Mouse (Mus musculus) small intestine, adult 2 months (tissue): Measurements from ENCODE around the gene Fmod. TPM values are rescaled to one million over a fixed set of nuclear protein-coding genes. Genes with fewer than 3 reads are reported as not detected.
A peak's percentile ranks its signal among the peaks of the same experiment; 100 is the strongest.

ENCODE experiments used
- H3K27ac ChIP-seq: fragments of 200-500 bp; 2 replicates; pipeline ENCODE4 v1.5.1; 2012; ENCODE audit warnings: low read depth, low read length, control low read depth, inconsistent platforms; ENCODE audit not compliant: insufficient read depth
- H3K27me3 ChIP-seq: fragments of 200-500 bp; 2 replicates; pipeline ENCODE4 v1.6.1; 2012; ENCODE audit warnings: mild to moderate bottlenecking, moderate library complexity, low read length, inconsistent platforms; ENCODE audit not compliant: control insufficient read depth, insufficient read depth
- H3K36me3 ChIP-seq: fragments of 200-500 bp; 2 replicates; pipeline ENCODE4 v1.6.1; 2012; ENCODE audit warnings: mild to moderate bottlenecking, low read length, control low read depth, inconsistent platforms; ENCODE audit not compliant: control insufficient read depth, insufficient read depth
- H3K4me1 ChIP-seq: fragments of 200-500 bp; 2 replicates; pipeline ENCODE4 v1.6.1; 2012; ENCODE audit warnings: low read length, inconsistent platforms, mixed read lengths; ENCODE audit not compliant: control insufficient read depth, insufficient read depth, insufficient read length
- H3K4me3 ChIP-seq: fragments of 200-500 bp; 2 replicates; pipeline ENCODE4 v1.5.1; 2012; ENCODE audit warnings: low read depth, mild to moderate bottlenecking, control low read depth, inconsistent platforms, low read length, moderate library complexity
- CTCF ChIP-seq: fragments of 200-500 bp; IDR thresholded peaks from 2 replicates; pipeline ENCODE4 v1.5.1; 2012; ENCODE audit warnings: low read depth, mild to moderate bottlenecking, control low read depth, inconsistent platforms, low read length, moderate library complexity, mixed read lengths; ENCODE audit not compliant: insufficient replicate concordance, insufficient read length; ENCODE audit errors: extremely low read depth
- POLR2A ChIP-seq: fragments of 200-500 bp; IDR thresholded peaks from 2 replicates; pipeline ENCODE4 v1.6.1; 2012; ENCODE audit warnings: low read depth, mild to moderate bottlenecking, control low read depth, inconsistent platforms, low read length, moderate library complexity
- WGBS: fragments of 180-500 bp; shearing (Covaris S2); methylation state at CpG from one replicate; pipeline ENCODE4 v1.1.7; 2018; 5-methylcytosine and 5-hydroxymethylcytosine counted together
- polyA plus RNA-seq: library from polyadenylated mRNA; depleted of rRNA; stranded (reverse); fragments of >200 nt; gene quantifications from 2 replicates; pipeline ENCODE4 v1.2.3, GENCODE M21; 2012

Fmod gene
- polyA plus RNA-seq, 1 experiment = 0.48 TPM

DNA sequence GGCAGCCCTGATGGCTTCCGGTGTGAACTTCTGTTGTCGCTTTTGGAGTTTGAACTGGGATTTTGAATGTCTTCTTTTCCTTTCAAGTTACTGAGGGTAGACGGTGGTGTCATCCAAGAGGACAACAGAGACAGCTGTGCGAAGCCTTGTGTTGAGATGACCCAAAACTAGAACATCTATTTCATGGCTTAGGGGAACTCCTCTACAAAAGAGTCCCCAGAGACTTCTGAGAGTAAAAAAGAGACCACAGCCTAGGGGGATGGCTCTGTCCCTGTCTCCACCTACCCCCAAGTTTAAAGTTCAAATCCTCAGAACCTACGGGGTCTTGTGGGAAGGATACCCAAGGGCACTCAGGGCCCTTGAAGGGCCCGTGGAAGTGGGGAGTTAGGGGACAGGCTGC lies 7.8 kb downstream of the Fmod start:
- TF ChIP-seq POLR2A = no peak
- no peak for TF ChIP-seq CTCF
- 91% methylated on average over 6 of the region's 6 CpGs for WGBS
- H3K4me3 ChIP-seq = no peak overlapping the region

GRCm38 (mm10) chr1:134045971-134046370 lies 8.9 kb downstream of the Fmod start:
- Histone ChIP-seq H3K27me3 (no peaks in the 10 kb centered on the region), H3K27ac (no peak overlapping the region), H3K36me3 (no peaks in the 10 kb centered on the region), H3K4me3 (no peak overlapping the region), H3K4me1 (no peaks in the 10 kb centered on the region)
- WGBS = 9% methylated on average over 9 of the region's 9 CpGs
- TF ChIP-seq POLR2A (no peak), CTCF (peak; percentile 83; the same call in 1 of the 2 replicates)

More for the DNA sequence above, 7.8 kb downstream of the Fmod start:
- no peaks in the 10 kb centered on the region for H3K4me1 ChIP-seq
- no peaks in the 10 kb centered on the region for H3K27me3 ChIP-seq
- H3K27ac ChIP-seq = no peak overlapping the region
- H3K36me3 ChIP-seq = no peaks in the 10 kb centered on the region

GRCm38 (mm10) chr1:134046387-134046786 lies 9.3 kb downstream of the Fmod start:
- Histone ChIP-seq H3K4me3 (no peak overlapping the region), H3K27me3 (no peaks in the 10 kb centered on the region), H3K27ac (no peak overlapping the region), H3K4me1 (no peaks in the 10 kb centered on the region), H3K36me3 (no peaks in the 10 kb centered on the region)
- WGBS = 29% methylated on average over 23 of the region's 23 CpGs
- no peak for TF ChIP-seq POLR2A
- TF ChIP-seq CTCF = no peak

GRCm38 (mm10) chr1:134047431-134047830 lies 10.4 kb downstream of the Fmod start:
- no peaks in the 10 kb centered on the region for H3K36me3 ChIP-seq
- no peaks in the 10 kb centered on the region for H3K4me1 ChIP-seq
- H3K4me3 ChIP-seq = no peak overlapping the region
- no peak for TF ChIP-seq POLR2A
- TF ChIP-seq CTCF = no peak
- H3K27ac ChIP-seq = no peak overlapping the region
- 87% methylated on average over 6 of the region's 6 CpGs for WGBS
- H3K27me3 ChIP-seq = no peaks in the 10 kb centered on the region

DNA sequence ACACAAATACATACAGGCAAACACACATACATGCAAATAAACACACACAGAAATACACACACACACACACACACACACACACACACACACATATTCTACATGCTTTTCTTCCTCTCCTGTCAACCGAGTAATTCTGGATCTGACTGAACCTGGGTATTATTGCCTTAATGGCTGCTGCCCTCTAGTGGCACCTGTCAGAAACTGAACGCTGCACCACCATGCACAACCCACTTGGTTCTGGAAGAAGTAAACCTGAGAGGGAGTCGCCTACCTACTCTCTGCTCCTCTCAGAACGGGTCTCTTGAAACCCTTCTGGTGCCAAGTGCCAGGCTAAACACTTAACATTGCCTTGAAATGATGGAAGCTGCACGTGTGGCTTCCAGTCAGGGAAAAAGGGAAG lies 11.7 kb downstream of the Fmod start:
- no peaks in the 10 kb centered on the region for H3K27me3 ChIP-seq
- peaks cover 4% of the 10 kb centered on the region; the same call in 1 of the 2 replicates for H3K4me1 ChIP-seq
- no peaks in the 10 kb centered on the region for H3K36me3 ChIP-seq
- WGBS = 3% methylated on average over 5 of the region's 5 CpGs
- no peak for TF ChIP-seq POLR2A
- peak; percentile 76; the same call in 1 of the 2 replicates for TF ChIP-seq CTCF
- no peak overlapping the region for H3K27ac ChIP-seq
- H3K4me3 ChIP-seq = no peak overlapping the region

GRCm38 (mm10) chr1:134049542-134049941 lies 12.5 kb downstream of the Fmod start:
- Histone ChIP-seq H3K4me1 (peaks cover 8% of the 10 kb centered on the region; the same call in 1 of the 2 replicates), H3K27ac (no peak overlapping the region), H3K36me3 (no peaks in the 10 kb centered on the region), H3K4me3 (no peak overlapping the region), H3K27me3 (no peaks in the 10 kb centered on the region)
- TF ChIP-seq CTCF = no peak
- no peak for TF ChIP-seq POLR2A
- 67% methylated on average over 6 of the region's 6 CpGs for WGBS

GRCm38 (mm10) chr1:134053207-134053606 lies 16.2 kb downstream of the Fmod start:
- TF ChIP-seq POLR2A = no peak
- TF ChIP-seq CTCF = peak; percentile 89; the same call in 1 of the 2 replicates
- WGBS = 4% methylated on average over 6 of the region's 6 CpGs
- H3K27ac ChIP-seq = no peak overlapping the region
- H3K36me3 ChIP-seq = no peaks in the 10 kb centered on the region
- peaks cover 36% of the 10 kb centered on the region for H3K4me1 ChIP-seq
- H3K27me3 ChIP-seq = no peaks in the 10 kb centered on the region
- H3K4me3 ChIP-seq = no peak overlapping the region

- 29% methylated on average over 9 of the region's 9 CpGs for WGBS
- TF ChIP-seq POLR2A (no peak), CTCF (no peak)
- Histone ChIP-seq H3K27ac (peak overlapping the region; percentile 95), H3K4me3 (no peak overlapping the region), H3K4me1 (peaks cover 42% of the 10 kb centered on the region), H3K27me3 (no peaks in the 10 kb centered on the region), H3K36me3 (no peaks in the 10 kb centered on the region)
Observed at GRCm38 (mm10) chr1:134055058-134055457, 18.0 kb downstream of the Fmod start.
